Mouse (Mus musculus): ENCODE results near the gene Atp8a1. TPM values are rescaled to one million over a fixed set of nuclear protein-coding genes. Genes with fewer than 3 reads are reported as not detected.

Atp8a1 gene
- 10 to 100 TPM; 16.6 to 36.1 TPM for total RNA-seq (2021)
- long read RNA-seq, experiment 1, full-length matches to known transcripts: 6 of 10 reads
- long read RNA-seq, experiment 1, partial matches to known transcripts: 1 of 10 reads
- long read RNA-seq, experiment 1, other reads (novel, unspliced or antisense): 3 of 10 reads
- long read RNA-seq, experiment 2, full-length matches to known transcripts: 7 of 18 reads
- long read RNA-seq, experiment 2, partial matches to known transcripts: 2 of 18 reads
- long read RNA-seq, experiment 2, other reads (novel, unspliced or antisense): 9 of 18 reads

DNA sequence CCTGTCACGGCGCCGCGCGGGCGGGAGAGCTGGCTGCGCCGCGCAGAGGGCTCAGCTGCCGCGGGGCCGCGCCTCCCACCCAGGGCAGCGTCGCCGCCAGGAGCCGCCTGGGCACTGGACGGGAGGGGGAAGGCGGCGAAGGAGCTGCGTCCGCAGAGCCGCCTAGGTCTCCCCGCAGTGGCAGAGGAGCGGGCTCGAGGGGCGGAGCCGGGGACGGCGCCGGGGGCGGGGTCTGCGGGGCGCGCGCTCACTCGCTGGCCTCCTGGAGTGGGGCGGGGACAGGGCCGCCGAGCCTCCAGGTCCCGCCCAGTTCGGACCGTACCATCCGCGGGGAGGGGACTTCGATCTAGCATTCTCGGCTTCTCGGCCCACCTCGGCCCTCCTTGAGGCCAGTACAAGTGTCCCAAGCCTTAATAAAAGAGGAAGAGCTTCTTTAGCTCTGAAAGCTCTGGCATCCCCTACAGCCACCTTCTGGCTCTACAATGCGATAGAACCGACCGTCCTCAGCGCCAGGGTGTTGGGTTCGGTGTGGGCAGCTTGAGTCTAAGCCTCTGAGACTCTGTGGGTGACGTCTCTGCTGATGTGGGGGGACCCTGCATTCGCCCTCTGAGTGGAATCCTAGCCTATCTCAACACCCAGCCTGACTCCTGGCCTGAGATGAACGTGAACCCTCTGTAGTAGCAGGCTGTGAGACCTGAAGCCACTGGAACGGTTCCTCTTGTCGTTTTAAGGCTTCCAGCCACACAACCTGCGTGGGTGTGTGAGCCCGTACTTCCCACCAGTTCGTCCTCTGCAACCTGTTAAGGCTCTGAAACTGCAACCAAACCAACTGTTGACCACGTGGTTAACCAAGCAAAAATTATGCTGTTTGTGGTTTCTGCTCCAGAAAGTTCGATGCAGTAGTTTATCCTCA is at the start of gene Atp8a1:
Atp8a1 (minus strand) TSS at position 182 of the 913 bp plus-strand sequence.
- peak; percentile 99 for DNase-seq (ENCODE audit: low spot score in 2 of 2)

DNA sequence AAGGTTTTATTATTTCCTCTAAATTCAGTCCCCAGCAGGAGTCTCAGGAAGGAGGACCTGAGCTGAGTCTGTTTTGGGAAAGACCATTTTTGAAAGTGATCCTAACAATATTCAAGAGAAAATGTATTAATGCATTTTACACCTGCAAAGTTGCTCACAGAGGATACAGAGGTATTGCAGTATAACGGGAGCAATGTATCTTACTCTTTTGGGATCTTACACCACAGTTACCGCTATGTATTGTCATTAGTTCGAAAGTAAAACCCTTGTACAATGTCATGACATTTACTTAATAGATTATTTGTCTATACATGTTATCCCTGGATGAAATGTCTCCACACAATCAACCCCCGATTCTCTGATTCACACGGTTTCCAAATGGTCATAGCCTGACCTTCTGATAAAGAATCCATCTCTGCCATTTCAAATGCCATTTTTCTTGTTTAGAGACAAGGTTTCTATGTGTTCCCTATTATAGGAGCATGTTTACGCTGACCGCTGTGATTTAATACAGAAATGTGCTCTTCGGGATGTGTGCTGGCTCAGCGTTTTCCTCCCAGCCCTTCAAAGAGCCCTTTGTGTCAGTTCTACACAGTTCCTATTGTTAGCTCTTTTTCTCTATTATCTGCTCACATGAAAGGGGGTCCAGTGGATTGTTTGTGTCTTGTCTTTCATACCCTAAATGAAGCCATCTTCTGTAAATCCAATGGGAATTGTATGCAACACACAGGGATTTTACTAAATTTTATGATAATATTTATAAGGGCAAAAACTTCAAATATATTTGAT is 37.4 kb upstream of the Atp8a1 start:
- DNase-seq (ENCODE audit: low spot score in 2 of 2): no peak

DNA sequence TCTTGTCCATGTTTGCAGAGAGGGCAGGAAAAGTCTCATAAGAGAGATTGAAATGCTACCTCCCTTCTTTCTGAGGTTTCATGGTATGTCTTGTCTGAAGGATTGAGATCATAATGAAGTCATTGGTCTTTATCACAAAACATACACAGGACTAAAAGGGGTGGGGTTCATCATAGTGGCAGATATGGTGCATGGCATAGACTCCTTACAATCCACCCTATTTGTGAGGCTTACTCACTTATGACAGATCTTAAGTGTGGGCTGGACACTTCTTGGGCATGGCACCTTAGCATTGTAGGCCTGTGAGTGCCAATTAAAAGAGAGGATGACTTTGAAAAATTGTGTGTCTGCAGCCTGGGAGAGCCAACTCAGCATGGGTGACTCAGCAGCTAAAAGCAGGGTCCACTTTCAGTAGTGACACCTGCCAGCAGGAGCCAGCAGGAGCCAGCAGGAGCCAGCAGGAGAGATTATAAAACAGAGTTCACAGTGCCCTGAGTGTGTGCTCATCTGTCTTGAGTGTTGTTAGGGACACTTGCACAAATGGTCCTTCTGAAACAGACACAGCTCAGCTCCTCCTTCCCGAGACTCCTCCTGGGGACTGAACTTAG is 36.4 kb upstream of the Atp8a1 start:
- no peak for DNase-seq (ENCODE audit: low spot score in 2 of 2)

DNA sequence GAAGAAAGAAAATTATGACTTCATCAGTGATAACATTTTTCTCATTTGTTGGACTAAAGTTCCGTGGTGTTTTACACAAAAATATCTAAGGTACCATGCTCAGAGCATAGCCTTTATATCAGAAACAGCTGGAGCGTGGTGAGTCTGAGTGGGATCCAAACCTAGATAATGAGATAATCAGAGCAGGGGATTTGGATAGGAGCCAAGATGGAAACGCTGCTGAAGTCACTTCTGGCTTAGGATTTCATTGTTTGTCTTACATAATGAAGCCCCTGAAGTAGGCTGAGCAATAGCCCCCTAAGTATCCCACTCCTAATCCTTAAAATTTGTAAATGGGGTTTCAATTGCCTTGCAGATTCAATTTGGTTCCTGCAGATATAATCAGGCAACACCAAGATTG is 24.2 kb upstream of the Atp8a1 start:
- no peak for DNase-seq (ENCODE audit: low spot score in 2 of 2)

DNA sequence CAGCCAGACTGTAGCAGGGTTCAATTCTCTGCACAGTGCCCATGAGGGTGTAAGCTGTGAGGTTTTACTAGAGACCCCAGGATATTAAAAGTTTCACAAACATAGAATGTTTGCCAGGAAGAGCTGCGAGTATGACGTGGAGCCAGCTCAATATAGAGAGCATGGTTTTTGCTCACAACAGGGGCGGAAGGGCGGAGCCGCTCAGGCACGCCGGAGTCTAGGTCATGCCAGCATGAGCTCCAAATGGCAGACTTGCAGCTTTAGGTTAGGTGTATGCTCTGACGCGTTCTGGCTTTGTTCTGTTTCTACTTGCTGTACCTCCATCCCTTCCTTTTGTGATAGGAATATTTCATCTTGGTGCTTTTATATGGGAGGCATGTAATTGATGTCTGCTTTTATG is 19.0 kb upstream of the Atp8a1 start:
- no peak for DNase-seq (ENCODE audit: low spot score in 2 of 2)

DNA sequence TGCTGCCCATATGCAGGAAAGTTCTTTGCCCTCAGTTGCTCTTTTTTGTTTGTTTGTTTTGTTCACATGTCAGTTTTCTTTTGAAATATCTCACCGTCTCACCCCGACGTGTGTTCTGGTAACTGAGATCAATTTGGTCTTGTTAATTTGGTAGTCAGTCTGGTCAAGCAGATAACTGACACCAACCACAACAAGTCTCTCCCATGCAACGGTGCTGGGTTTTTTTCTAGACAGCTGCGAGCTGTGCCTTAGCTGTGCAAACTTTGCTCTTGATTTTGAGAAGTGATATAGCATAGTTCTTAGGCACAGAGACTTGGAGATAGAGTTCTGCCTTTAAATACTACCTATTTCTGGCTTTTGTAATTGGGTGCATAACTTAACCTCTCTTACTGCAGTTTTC is 18.4 kb upstream of the Atp8a1 start:
- DNase-seq (ENCODE audit: low spot score in 2 of 2): no peak

DNA sequence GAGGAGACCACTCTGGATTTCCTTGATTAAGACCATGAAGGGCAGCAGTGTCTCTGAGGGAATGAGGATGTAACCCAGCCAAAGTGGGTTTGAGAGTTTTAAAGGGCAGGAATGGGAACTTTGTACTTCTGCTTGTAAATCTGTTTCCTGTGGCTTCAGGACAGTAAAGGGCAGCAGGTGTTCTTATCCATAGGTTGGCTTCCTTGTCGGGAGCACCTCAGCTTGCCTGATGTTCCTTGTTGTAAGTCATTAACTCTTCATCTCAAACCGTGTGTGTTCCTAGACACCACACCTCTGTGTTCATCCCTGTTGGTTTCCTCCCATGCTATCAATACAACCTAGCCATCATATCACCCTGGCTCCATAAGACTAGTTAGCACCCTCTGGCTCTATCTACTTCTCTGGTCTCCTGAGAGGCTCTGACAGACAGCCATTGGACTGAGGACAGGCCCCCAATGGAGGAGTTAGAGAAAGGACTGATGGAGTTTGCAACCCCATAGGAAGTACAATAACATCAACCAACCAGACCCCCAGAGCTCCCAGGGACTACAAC is 17.4 kb upstream of the Atp8a1 start:
- no peak for DNase-seq (ENCODE audit: low spot score in 2 of 2)

DNA sequence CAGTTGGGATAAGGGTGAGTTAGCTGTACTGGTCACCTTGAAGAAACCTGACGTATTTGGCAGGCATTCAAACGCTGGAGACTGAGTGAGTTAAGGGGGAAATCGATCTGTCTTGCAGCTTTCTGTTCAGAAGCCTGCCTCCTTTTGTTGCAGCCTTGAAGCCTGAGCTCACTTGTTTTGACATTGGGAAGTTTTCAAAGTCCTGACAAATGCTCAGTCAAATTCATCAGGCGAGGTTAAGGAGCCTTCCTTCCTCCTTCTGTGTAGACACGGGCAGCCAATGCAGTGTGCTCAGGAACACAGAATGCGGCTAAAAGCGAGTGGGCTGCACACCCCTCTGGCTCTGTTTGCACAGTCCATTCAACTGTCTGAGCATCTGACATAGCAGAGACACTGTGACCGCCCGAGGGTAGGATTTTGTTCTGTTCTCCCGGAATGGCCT is 16.7 kb upstream of the Atp8a1 start:
- no peak for DNase-seq (ENCODE audit: low spot score in 2 of 2)

DNA sequence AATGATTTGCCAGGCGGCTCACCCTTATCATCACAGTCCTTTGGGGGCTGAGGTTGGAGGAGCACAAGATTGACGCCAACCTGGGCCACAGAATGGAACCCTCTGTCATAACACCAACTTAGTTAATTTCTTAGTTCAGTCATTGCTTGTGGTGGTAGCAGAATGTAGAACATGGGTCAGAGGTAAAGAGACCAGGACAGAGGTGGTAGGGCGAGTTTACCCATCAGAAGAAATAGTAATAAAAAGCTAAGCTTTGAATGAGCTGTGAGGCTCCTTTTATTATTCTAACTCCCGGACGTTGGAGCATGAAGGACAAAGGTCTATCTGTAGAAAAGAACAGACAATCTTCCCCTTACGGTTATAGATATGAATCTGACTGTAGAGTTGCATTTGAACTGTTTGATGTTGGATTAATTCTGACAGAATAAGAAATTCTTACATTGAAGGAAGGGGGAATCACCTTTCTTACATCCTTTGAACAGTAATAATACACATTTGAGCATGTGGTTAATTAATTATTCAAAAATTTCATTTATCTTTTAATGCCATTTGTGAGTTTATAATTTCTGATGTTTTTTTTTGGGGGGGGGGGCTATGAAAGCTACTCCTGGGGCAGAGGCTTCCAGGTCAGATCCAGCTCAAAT is 7.9 kb upstream of the Atp8a1 start:
- no peak for DNase-seq (ENCODE audit: low spot score in 2 of 2)

DNA sequence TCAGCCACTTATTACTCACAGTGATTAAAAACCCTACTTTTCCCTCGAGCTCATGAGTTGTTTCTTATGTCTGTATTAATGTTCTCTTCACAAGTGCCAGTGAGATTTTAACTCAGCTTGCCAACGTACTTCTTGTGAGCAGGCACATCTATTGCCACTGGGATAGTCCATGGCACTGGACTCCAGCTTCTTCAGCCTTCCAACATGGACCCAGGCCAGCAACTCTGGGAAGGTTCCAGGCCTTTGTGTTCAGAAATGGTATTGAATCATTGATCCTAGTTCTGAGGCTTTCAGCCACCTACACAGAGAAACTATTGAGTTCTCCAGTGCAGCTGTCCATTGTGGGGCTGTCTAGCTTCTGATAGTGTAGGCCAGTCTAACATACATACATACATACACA is 5.6 kb upstream of the Atp8a1 start:
- no peak for DNase-seq (ENCODE audit: low spot score in 2 of 2)

DNA sequence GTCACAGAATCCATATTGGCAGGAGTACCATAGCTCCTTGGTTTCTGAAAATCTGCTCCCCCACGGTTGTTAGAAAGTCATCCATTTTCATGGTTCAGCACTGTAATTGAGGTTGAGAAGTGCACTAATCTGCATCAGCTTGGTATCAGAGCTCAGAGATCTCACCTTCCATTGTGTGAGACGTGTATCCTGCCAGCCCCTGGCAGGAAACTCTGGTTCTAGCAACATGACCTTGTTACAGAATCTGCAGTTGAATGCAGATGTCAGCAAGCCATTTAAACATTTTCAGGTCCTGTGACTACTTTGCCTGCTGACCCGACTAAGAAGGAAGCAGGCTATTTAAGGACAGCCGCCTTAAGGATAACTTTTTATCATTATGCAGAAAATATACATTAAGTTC is 2.2 kb upstream of the Atp8a1 start:
- no peak for DNase-seq (ENCODE audit: low spot score in 2 of 2)

DNA sequence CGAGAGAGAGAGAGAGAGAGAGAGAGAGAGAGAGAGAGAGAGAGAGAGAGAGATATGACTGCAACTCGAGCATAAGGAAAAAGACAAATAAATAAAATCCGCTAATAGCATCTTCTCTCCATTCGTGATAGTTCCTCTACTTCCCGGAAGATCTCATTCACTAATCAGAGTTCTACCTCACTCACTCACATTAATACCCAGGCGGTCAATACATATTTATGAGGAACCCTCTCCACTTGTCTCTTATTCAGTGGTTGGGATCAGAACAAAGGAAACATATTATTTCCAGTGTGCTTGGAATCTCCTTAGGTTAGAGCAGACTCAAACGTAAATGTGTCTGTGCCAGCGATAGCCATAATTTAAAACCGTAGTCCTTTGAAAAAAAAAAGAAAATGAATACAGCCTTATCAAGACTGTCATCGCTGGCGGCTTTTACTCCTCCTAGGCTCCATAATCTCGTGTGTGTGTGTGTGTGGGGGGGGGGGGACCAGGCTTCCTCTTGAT is 1.3 kb upstream of the Atp8a1 start:
- no peak for DNase-seq (ENCODE audit: low spot score in 2 of 2)

DNA sequence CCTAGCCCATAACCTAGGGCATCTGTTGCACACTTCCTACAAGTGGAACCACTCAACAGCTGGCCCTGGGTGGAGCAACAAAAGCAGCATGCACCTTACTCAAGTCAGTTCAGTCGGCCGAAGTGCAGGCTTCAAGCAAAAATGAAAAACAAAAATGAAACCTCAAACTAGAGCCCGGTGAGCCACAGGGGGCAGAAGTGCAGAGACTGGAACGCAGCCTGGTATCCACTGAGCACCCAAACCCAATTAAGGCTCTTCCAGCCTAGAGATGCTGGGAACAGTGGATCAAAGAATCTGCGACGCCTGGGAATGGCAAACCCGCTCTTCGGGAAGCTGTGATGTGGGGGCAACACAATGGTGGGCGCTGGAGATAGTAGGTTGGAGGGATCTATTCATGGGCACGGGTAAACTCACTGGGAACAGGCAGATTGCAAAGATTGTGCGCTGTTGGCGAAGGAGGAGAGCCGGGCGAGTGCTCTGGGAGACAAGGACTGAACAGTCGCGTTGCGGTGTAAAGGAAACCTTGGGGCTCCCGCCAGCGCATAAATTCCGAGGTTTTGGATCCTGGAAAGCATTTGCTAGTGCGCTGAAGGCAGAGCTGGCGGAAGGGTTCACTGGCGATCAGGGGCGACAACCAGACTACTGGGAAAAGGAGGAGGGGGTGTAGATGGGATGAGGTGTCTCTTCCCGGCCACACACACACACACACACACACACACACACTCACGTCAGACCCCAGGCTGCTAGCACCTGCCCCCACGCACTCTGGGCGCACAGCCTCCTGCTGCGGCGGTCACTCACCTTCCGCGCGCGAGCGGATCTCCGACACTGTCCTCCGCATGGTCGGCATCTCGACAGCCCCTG is 641 bp downstream of the Atp8a1 start:
- peak; percentile 36 to 38 for DNase-seq (ENCODE audit: low spot score in 2 of 2)

DNA sequence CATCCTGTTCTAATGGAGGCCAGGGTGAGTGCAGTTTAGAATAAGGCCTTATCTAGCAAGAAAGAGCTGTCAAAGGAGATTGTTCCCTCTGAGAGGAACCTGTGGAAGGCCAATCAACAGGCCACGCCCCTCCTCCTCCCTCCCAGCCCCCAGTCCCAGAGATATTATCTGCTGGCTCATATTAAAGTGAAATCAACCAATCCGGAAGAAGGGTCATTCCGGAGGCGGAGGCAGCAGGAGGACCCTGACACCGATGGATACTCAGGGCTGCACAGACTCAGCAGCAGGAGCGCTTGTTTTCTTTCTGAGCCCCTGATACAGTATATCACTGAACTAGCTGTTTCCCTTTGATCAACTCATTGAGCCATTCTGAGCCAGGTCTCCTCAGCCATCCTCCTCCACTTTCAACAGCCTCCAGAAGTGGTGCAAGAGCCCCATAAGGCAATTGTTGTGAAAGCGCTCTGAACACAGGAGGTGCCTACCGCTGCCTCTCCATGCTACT is 2.0 kb downstream of the Atp8a1 start:
- DNase-seq (ENCODE audit: low spot score in 2 of 2): no peak

DNA sequence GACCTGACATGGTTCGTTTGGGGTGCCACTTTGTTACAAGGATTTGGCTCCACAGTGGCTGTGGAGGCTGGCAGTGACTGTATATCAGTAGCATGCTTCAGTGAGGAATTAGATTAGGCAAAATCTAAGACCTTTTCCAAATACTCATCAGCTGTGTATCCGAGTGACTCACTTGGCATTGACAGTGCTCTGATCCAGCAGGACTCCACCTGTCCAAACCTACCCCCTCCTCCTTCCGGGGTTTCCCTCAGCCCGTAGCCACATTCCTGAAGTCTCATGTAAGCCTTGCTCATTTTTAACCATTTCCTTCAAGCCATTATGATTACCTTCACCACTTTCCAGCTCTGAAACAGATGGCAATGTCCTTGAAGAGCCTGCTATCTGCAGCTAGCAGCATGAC is 3.2 kb downstream of the Atp8a1 start:
- DNase-seq (ENCODE audit: low spot score in 2 of 2): no peak

DNA sequence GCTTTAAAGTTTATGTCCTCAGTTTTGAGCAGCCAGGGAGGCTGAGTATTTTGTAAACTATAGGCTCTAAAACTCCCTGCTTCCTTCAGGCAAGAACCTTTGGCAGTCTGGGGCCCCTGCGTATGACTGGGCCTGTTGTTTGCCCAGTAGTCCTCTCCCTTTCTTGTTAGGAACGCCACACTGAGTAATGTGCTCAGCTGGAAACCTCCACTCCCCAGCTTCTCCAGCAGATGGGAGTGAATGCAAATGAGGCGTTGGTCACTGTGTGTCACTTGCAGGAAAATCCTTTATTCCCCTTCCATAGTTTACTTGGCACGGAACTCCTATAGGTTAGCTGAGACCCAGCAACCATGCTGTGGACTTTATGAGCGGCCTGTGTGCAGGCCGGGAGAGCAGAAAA is 4.9 kb downstream of the Atp8a1 start:
- no peak for DNase-seq (ENCODE audit: low spot score in 2 of 2)

DNA sequence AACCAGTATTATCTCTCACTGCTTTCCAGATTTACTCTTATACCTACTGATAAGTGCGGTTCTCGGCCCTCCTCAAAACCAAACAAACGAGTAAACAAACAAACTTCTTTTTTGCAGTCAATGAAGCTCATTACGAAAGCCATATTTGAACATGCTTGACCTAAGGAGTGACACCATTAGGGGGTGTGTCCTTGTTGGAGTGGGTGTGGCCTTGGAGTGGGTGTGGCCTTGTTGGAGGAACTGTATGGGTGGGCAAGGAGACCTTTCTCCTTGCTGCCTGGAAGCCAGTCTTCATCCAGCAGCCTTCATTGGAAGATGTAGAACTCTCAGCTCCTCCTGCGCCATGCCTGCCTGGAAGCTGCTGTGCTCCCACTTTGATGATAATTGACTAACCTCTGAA is 13.4 kb downstream of the Atp8a1 start:
- DNase-seq (ENCODE audit: low spot score in 2 of 2): no peak

DNA sequence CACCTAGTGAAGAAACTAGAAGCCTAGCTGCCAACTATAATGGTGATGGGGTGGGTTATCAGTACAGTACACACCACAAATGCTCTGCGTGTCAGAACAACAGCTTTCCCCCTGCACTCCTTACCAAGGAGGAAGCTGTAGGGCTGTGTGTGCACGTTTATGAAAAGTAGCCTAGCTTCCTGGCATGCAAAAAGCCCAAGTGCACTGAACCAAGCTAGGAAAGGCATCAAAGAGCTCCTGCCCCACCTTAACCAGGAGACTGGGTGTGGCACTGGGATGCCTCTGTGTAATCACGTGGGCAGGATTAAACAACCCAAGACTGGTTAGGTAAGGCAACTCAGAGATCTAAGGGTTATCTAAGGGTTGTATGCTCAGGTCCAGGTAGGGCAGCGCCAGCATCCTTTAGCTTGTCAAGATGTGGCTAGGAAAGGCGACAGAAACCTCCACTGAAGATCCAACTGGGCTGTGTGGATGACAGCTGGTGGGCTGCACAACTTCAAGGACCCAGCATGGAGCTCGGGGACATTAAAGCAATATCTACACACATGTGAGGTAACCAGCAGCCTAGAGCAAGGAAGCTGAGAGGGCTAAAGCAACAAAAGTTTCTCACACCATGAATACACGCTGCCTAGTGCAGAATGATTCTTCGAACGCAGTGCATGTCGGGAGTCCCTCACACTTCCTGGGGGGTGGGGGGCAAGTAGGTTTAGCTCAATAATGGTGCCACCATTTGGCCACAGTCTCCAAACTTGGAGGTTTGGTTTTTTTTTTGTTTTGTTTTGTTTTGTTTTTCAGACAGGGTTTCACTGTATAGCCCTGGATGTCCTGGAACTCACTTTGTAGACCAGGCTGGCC is 15.7 kb downstream of the Atp8a1 start:
- DNase-seq (ENCODE audit: low spot score in 2 of 2): no peak

Measured in adrenal gland, adult 18-20 months (tissue).